Mouse (Mus musculus) brain, embryonic 14.5 days (tissue): Measurements from ENCODE around the gene Fam117a.

ENCODE experiments used
- CTCF ChIP-seq: fragments of 200-500 bp; IDR thresholded peaks from 2 replicates; pipeline ENCODE4 v1.5.1; 2012; ENCODE audit warnings: inconsistent platforms, mild to moderate bottlenecking, moderate library complexity, borderline replicate concordance; ENCODE audit not compliant: insufficient read depth, insufficient read length; ENCODE audit errors: extremely low read depth
- POLR2A ChIP-seq: fragments of 200-500 bp; IDR thresholded peaks from 2 replicates; pipeline ENCODE4 v1.6.1; 2012; ENCODE audit warnings: mild to moderate bottlenecking, inconsistent platforms, borderline replicate concordance; ENCODE audit not compliant: poor library complexity, insufficient read depth, insufficient read length, severe bottlenecking; ENCODE audit errors: extremely low read depth

DNA sequence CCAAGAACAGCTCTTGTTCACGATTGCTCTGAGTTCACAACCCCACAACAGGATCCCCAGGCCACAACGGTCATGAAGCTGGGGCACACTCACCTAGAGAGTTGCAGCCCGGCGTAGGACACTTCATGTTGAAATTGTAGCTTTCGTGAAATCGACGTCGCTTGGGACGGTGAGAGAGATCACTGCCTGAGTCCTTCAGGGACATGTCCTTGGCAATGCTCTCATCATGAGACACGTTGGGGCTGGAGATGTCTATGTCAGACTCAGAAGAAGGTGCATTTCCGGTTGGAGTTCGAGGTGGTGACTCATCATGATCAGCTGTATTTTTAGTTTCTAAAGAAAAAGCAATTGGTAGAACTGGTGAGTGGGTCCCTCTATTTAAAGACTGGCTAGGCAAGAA is 36.9 kb upstream of the Fam117a start:
- TF ChIP-seq CTCF (no peak), POLR2A (no peak)
